Mouse (Mus musculus) hindbrain, embryonic 14.5 days (tissue): ENCODE data around the gene Ubash3a. TPM values are rescaled to one million over a fixed set of nuclear protein-coding genes. Genes with fewer than 3 reads are reported as not detected.

Source experiments
- ATAC-seq: fragments of 200-750 bp; cut with Nextera tagmentation; 2 replicates; pipeline ENCODE4 v1.8.0; 2017; ENCODE audit warnings: moderate number of reproducible peaks, mild to moderate bottlenecking, moderate TSS enrichment, moderate library complexity; ENCODE audit not compliant: low FRiP score
- DNase-seq: peaks from one replicate; pipeline ENCODE4 v3.0.0-alpha.2; 2015; ENCODE audit warnings: low spot score
- H3K27ac ChIP-seq: fragments of 300-500 bp; sonication (generic); 2 replicates; pipeline ENCODE4 v1.5.1; 2014; ENCODE audit warnings: mild to moderate bottlenecking, moderate library complexity
- H3K27me3 ChIP-seq: fragments of 300-500 bp; sonication (generic); 2 replicates; pipeline ENCODE4 v1.6.1; 2014; ENCODE audit warnings: mild to moderate bottlenecking, low read length, mixed read lengths; ENCODE audit not compliant: control insufficient read depth, insufficient read depth
- H3K36me3 ChIP-seq: fragments of 300-500 bp; sonication (generic); replicated peaks from 2 replicates; pipeline ENCODE4 v1.6.1; 2014; ENCODE audit not compliant: control insufficient read depth, insufficient read depth
- H3K4me1 ChIP-seq: fragments of 300-500 bp; sonication (generic); replicated peaks from 2 replicates; pipeline ENCODE4 v1.6.1; 2014; ENCODE audit warnings: antibody characterized with exemption, low read length, mixed read lengths; ENCODE audit not compliant: control insufficient read depth, insufficient read depth
- H3K4me2 ChIP-seq: fragments of 300-500 bp; sonication (generic); replicated peaks from 2 replicates; pipeline ENCODE4 v1.6.1; 2014; ENCODE audit warnings: mild to moderate bottlenecking, moderate library complexity
- H3K4me3 ChIP-seq: fragments of 300-500 bp; sonication (generic); replicated peaks from 2 replicates; pipeline ENCODE4 v1.5.1; 2014; ENCODE audit warnings: mild to moderate bottlenecking, low read length
- H3K9ac ChIP-seq: fragments of 300-500 bp; sonication (generic); 2 replicates; pipeline ENCODE4 v1.6.1; 2014
- H3K9me3 ChIP-seq: fragments of 300-500 bp; sonication (generic); 2 replicates; pipeline ENCODE4 v1.6.1; 2016; ENCODE audit warnings: low read length; ENCODE audit not compliant: control insufficient read depth
- WGBS: fragments of 180-500 bp; shearing (Covaris S2); extraction: QIAGEN DNeasy Blood & Tissue Kit; methylation state at CpG from one replicate; pipeline ENCODE4 v1.1.7; 2014; 5-methylcytosine and 5-hydroxymethylcytosine counted together
- polyA plus RNA-seq: library from polyadenylated mRNA; unstranded; fragments of >200 nt; fragmentation: Nextera tagmentation; extraction: Ambion mirVana; gene quantifications from 2 replicates; pipeline ENCODE4 v1.2.1, GENCODE M21; 2014

Gene Ubash3a
- polyA plus RNA-seq, 1 experiment from 2014 or later = not detected

DNA sequence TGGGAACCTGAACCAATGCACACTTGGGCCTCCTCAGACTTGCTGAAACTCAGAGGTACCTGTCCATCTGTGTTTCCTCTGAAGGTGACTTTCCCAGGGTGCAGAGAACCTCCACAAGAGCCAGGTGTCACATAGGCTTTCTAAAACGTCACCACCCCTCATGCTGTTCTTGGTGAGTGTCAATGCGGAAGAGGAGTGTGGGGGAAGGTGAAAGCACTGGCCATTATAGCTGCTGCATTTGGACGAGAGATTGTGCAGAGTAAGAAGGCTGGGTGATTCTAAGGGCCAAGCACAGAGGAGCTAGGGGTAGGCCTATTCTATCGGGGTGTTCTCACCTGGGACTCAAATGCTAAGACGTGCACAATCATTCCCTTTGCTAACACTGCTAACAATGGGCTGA, 46.3 kb downstream of the Ubash3a start:
- WGBS = 59% methylated on average over 5 of the region's 5 CpGs

DNA sequence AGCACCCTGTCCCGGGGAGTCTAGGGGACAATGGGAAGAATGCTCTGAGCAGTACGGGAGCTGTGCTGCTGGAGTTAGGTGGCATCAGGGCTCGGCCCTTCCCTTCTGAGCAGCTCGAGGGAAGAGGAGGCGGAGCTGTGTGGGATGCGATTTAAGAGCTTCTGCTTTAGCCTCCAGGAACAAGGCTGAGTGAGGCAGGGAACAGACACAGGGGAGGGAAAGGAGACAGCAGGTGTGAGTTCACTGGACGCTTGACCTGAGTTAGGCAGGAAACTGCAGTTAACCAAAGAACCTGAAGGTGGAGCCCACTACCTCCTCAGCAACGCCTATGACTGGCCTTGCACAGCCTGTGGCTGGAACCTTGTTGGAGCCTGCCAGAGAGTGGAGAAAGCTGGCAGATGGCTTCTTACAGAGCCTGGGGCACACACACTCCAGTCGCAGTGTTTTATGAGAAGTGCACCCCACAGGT, 46.8 kb downstream of the Ubash3a start:
- H3K27ac ChIP-seq = no peak overlapping the region
- 9% methylated on average over 9 of the region's 9 CpGs for WGBS
- H3K9me3 ChIP-seq = no peaks in the 10 kb centered on the region
- H3K36me3 ChIP-seq = no peaks in the 10 kb centered on the region
- DNase-seq (peak; percentile 78), ATAC-seq (peak; percentile 78)
- H3K4me2 ChIP-seq = no peak overlapping the region
- no peaks in the 10 kb centered on the region for H3K4me1 ChIP-seq
- no peak overlapping the region for H3K4me3 ChIP-seq
- H3K27me3 ChIP-seq = no peaks in the 10 kb centered on the region
- H3K9ac ChIP-seq = no peak overlapping the region

More for the DNA sequence above, 46.3 kb downstream of the Ubash3a start:
- no peak overlapping the region for H3K4me2 ChIP-seq
- no peak for ATAC-seq
- H3K4me3 ChIP-seq = no peak overlapping the region
- H3K9ac ChIP-seq = no peak overlapping the region
- H3K27ac ChIP-seq = no peak overlapping the region
- no peaks in the 10 kb centered on the region for H3K36me3 ChIP-seq
- no peaks in the 10 kb centered on the region for H3K27me3 ChIP-seq
- no peaks in the 10 kb centered on the region for H3K4me1 ChIP-seq
- H3K9me3 ChIP-seq = no peaks in the 10 kb centered on the region
- no peak for DNase-seq

- ATAC-seq = no peak
- DNase-seq = no peak
- 85% methylated on average over 1 of the region's 1 CpGs for WGBS
- no peak overlapping the region for H3K4me2 ChIP-seq
- H3K4me1 ChIP-seq = no peaks in the 10 kb centered on the region
- H3K36me3 ChIP-seq = no peaks in the 10 kb centered on the region
- no peak overlapping the region for H3K27ac ChIP-seq
- no peaks in the 10 kb centered on the region for H3K27me3 ChIP-seq
- no peak overlapping the region for H3K4me3 ChIP-seq
- H3K9ac ChIP-seq = no peak overlapping the region
- no peaks in the 10 kb centered on the region for H3K9me3 ChIP-seq
Measured at GRCm38 (mm10) chr17:31257149-31257548, 49.5 kb downstream of the Ubash3a start.

GRCm38 (mm10) chr17:31257898-31258297, 50.2 kb downstream of the Ubash3a start:
- H3K27ac ChIP-seq = no peak overlapping the region
- H3K36me3 ChIP-seq = no peaks in the 10 kb centered on the region
- H3K4me2 ChIP-seq = no peak overlapping the region
- DNase-seq (no peak), ATAC-seq (no peak)
- H3K4me1 ChIP-seq = no peaks in the 10 kb centered on the region
- WGBS = 88% methylated on average over 12 of the region's 12 CpGs
- H3K27me3 ChIP-seq = no peaks in the 10 kb centered on the region
- no peak overlapping the region for H3K9ac ChIP-seq
- no peaks in the 10 kb centered on the region for H3K9me3 ChIP-seq
- no peak overlapping the region for H3K4me3 ChIP-seq

DNA sequence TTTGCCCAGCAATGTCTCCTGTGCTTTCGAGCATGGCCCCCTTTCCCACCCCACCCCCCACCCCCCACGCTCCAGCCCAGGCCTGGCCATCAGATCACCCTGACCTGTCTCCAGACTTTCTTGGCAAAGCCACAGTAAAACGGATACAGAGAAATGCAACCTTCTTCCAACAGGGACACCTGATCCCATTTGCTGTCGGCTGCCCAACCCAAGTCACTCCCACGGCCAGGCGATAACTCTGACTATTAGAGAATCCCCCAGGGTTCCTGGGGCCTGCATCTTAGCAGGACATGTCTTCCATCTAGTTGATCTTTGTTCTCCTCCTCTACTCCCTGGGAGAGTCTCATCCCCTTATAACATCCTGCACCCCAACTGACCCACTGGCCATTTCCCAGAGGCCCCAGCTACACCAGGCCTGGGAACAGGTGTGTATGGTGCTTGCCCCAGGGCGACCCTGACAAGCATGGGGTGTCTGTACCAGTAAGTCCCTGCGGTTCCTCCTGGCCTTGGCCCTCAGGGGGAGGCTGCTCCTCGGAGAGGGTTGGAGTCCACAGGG, 50.7 kb downstream of the Ubash3a start:
- WGBS = 78% methylated on average over 9 of the region's 9 CpGs
- no peak for DNase-seq
- Histone ChIP-seq H3K9me3 (no peaks in the 10 kb centered on the region), H3K27ac (no peak overlapping the region), H3K4me1 (no peaks in the 10 kb centered on the region), H3K4me3 (no peak overlapping the region), H3K36me3 (no peaks in the 10 kb centered on the region), H3K9ac (no peak overlapping the region), H3K27me3 (no peaks in the 10 kb centered on the region), H3K4me2 (no peak overlapping the region)
- no peak for ATAC-seq

- Histone ChIP-seq H3K4me2 (no peak overlapping the region), H3K4me3 (no peak overlapping the region), H3K27ac (no peak overlapping the region), H3K36me3 (no peaks in the 10 kb centered on the region), H3K9ac (no peak overlapping the region), H3K9me3 (no peaks in the 10 kb centered on the region), H3K27me3 (no peaks in the 10 kb centered on the region), H3K4me1 (no peaks in the 10 kb centered on the region)
- DNase-seq (no peak), ATAC-seq (no peak)
- 64% methylated on average over 4 of the region's 4 CpGs for WGBS
Measured at GRCm38 (mm10) chr17:31259145-31259544, 51.5 kb downstream of the Ubash3a start.

GRCm38 (mm10) chr17:31259825-31260224, 52.2 kb downstream of the Ubash3a start:
- Histone ChIP-seq H3K9ac (no peak overlapping the region), H3K4me2 (no peak overlapping the region), H3K27me3 (no peaks in the 10 kb centered on the region), H3K9me3 (no peaks in the 10 kb centered on the region), H3K4me3 (no peak overlapping the region), H3K4me1 (no peaks in the 10 kb centered on the region), H3K36me3 (no peaks in the 10 kb centered on the region), H3K27ac (no peak overlapping the region)
- DNase-seq = no peak
- 72% methylated on average over 4 of the region's 4 CpGs for WGBS
- ATAC-seq = no peak

- 89% methylated on average over 7 of the region's 7 CpGs for WGBS
- Histone ChIP-seq H3K36me3 (no peaks in the 10 kb centered on the region), H3K4me1 (no peaks in the 10 kb centered on the region), H3K9ac (no peak overlapping the region), H3K27me3 (no peaks in the 10 kb centered on the region), H3K27ac (no peak overlapping the region), H3K4me2 (no peak overlapping the region), H3K9me3 (no peaks in the 10 kb centered on the region), H3K4me3 (no peak overlapping the region)
- ATAC-seq (no peak), DNase-seq (no peak)
Measured at GRCm38 (mm10) chr17:31260430-31260829, 52.8 kb downstream of the Ubash3a start.

- Histone ChIP-seq H3K9ac (no peak overlapping the region), H3K36me3 (no peaks in the 10 kb centered on the region), H3K9me3 (no peaks in the 10 kb centered on the region), H3K27ac (no peak overlapping the region), H3K4me3 (no peak overlapping the region), H3K4me1 (no peaks in the 10 kb centered on the region), H3K27me3 (no peaks in the 10 kb centered on the region), H3K4me2 (no peak overlapping the region)
- ATAC-seq = no peak
- WGBS = 80% methylated on average over 6 of the region's 6 CpGs
- no peak for DNase-seq
Measured at GRCm38 (mm10) chr17:31261352-31261751, 53.7 kb downstream of the Ubash3a start.

- Histone ChIP-seq H3K4me1 (no peaks in the 10 kb centered on the region), H3K9me3 (no peaks in the 10 kb centered on the region), H3K4me2 (no peak overlapping the region), H3K9ac (no peak overlapping the region), H3K36me3 (no peaks in the 10 kb centered on the region), H3K4me3 (no peak overlapping the region), H3K27me3 (no peaks in the 10 kb centered on the region), H3K27ac (no peak overlapping the region)
- ATAC-seq = no peak
- 61% methylated on average over 5 of the region's 5 CpGs for WGBS
- no peak for DNase-seq
Measured at GRCm38 (mm10) chr17:31262715-31263114, 55.0 kb downstream of the Ubash3a start.
